In the genomic region with DNA sequence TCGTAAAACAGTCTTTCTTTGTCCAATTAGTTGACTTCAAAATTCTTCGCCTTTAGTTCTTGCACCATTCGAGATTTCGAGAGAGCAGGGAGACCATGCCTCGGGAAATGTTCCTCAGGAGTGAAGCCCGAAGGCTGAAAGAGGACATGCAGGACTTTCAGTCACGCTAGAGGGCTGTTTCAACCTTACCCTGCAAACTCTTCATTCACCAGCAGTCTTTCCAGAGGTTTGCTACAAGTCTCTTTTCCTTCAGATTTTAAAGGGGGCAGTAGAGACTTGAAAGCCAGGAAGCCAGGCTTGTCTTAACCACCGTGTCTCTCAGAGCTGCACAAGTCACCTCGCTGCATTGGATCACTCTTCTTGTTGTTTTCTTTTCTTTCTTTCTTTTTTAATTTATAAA, we compare ENCODE assay signal across 9 mouse cellular contexts. TPM values are rescaled to one million over a fixed set of nuclear protein-coding genes. Genes with fewer than 3 reads are reported as not detected.
A peak's percentile ranks its signal among the peaks of the same experiment; 100 is the strongest.
DNase-seq lines count a peak whose midpoint lies in the region; ATAC-seq and TF ChIP-seq lines count a peak whose summit lies in the region.
"Had no signal": no experiment of that assay in that cellular context is flagged by ENCODE, and none has a peak within 500 bp of the region (broad histone marks: within the 10 kb centered on the region; RNA-seq: fewer than 3 reads in every experiment).

No protein-coding gene starts in this region.

- no peaks in the 10 kb centered on the region for H3K36me3 ChIP-seq in heart, embryonic 15.5 days
- H3K36me3 ChIP-seq in hindbrain, embryonic 15.5 days, result no peaks in the 10 kb centered on the region
- no peaks in the 10 kb centered on the region for H3K36me3 ChIP-seq in midbrain, embryonic 15.5 days (replicated peaks)

- no peak for ATAC-seq in heart, embryonic 15.5 days (replicated peaks; ENCODE audit: insufficient number of reproducible peaks, insufficient read depth, low FRiP score, low read depth)
- peak; percentile 59; the same call in 1 of the 2 replicates for ATAC-seq in hindbrain, embryonic 15.5 days (ENCODE audit: low FRiP score, low read depth)
- peak; percentile 80 for ATAC-seq in midbrain, embryonic 15.5 days (replicated peaks)
- ATAC-seq: CD4-positive, CD25-positive, alpha-beta regulatory T cell, adult 4 months had no signal

- DNase-seq in heart, postnatal 10 days, result no peak
- DNase-seq in gastrocnemius, postnatal 36 days, result no peak
- DNase-seq in right cerebral cortex, postnatal 10 days (ENCODE audit: low spot score in 2 of 2), result no peak
- DNase-seq in left cerebral cortex, adult 9 months (ENCODE audit: low spot score in 2 of 2), result no peak

- peak; percentile 38; the same call in 1 of the 2 replicates for TF ChIP-seq CTCF in cortical plate, adult 2 months (IDR thresholded peaks at IDR 0.05; ENCODE audit: extremely low read depth, insufficient read depth, low read length)

- intact Hi-C loops in heart, postnatal 10 days (cut with DNase I), result no loop called here
- intact Hi-C loops in gastrocnemius, postnatal 36 days (cut with DNase I), result no loop called here

- H3K27me3 ChIP-seq in heart, embryonic 15.5 days, result peaks cover 15% of the 10 kb centered on the region
- no peaks in the 10 kb centered on the region for H3K27me3 ChIP-seq in hindbrain, embryonic 15.5 days
- H3K27me3 ChIP-seq in midbrain, embryonic 15.5 days (replicated peaks), result 0 out of 2 replicates have a peak, but pooled peaks cover 9% of the 10 kb centered on the region

- WGBS in heart, embryonic 15.5 days, result 8% methylated on average over 9 of the region's 9 CpGs
- WGBS in hindbrain, embryonic 15.5 days, result 2% methylated on average over 9 of the region's 9 CpGs
- 3% methylated on average over 9 of the region's 9 CpGs for WGBS in midbrain, embryonic 15.5 days

- TF ChIP-seq POLR2A in cortical plate, adult 2 months (IDR thresholded peaks at IDR 0.05; ENCODE audit: extremely low read depth, insufficient read depth, low read length), result no peak

- H3K27ac ChIP-seq in heart, embryonic 15.5 days, result no peak overlapping the region
- H3K27ac ChIP-seq in cortical plate, adult 2 months (ENCODE audit: insufficient read depth, low read length), result no peak overlapping the region
- no peak overlapping the region for H3K27ac ChIP-seq in hindbrain, embryonic 15.5 days (replicated peaks)
- H3K27ac ChIP-seq in midbrain, embryonic 15.5 days, result no peak overlapping the region

- H3K4me1 ChIP-seq in heart, embryonic 15.5 days (replicated peaks), result peaks cover 7% of the 10 kb centered on the region
- H3K4me1 ChIP-seq in cortical plate, adult 2 months (ENCODE audit: control insufficient read depth, insufficient read depth, low read length), result no peaks in the 10 kb centered on the region
- peaks cover 15% of the 10 kb centered on the region for H3K4me1 ChIP-seq in hindbrain, embryonic 15.5 days (replicated peaks)
- peaks cover 8% of the 10 kb centered on the region for H3K4me1 ChIP-seq in midbrain, embryonic 15.5 days

- H3K9ac ChIP-seq in heart, embryonic 15.5 days, result peak overlapping the region; percentile 30
- peak overlapping the region; percentile 39; the same call in 1 of the 2 replicates for H3K9ac ChIP-seq in hindbrain, embryonic 15.5 days
- H3K9ac ChIP-seq in midbrain, embryonic 15.5 days, result peak overlapping the region; percentile 33; the same call in 1 of the 2 replicates

- H3K4me2 ChIP-seq in heart, embryonic 15.5 days, result peak overlapping the region; percentile 88
- peak overlapping the region; percentile 70 for H3K4me2 ChIP-seq in hindbrain, embryonic 15.5 days
- H3K4me2 ChIP-seq in midbrain, embryonic 15.5 days, result peak overlapping the region; percentile 86

- peak overlapping the region; percentile 54 for H3K4me3 ChIP-seq in heart, embryonic 15.5 days
- peak overlapping the region; percentile 45 for H3K4me3 ChIP-seq in cortical plate, adult 2 months (ENCODE audit: insufficient read depth, low read length)
- H3K4me3 ChIP-seq in hindbrain, embryonic 15.5 days, result peak overlapping the region; percentile 46
- H3K4me3 ChIP-seq in midbrain, embryonic 15.5 days, result peak overlapping the region; percentile 41

- H3K9me3 ChIP-seq in heart, embryonic 15.5 days (replicated peaks), result no peaks in the 10 kb centered on the region
- H3K9me3 ChIP-seq in hindbrain, embryonic 15.5 days, result no peaks in the 10 kb centered on the region
- no peaks in the 10 kb centered on the region for H3K9me3 ChIP-seq in midbrain, embryonic 15.5 days

RNA-seq across cellular contexts. Expression of a gene that starts 0.9 kb away (rescaled TPM):
- 0.23 and 0.25 TPM in 2 replicates for polyA plus RNA-seq in heart, embryonic 15.5 days (2015; fragmentation: Nextera tagmentation; extraction: Ambion mirVana)
- not detected for total RNA-seq in heart, postnatal 10 days (2021)
- polyA plus RNA-seq in cortical plate, adult 2 months (2012; rRNA removed), result 2.9 and 6.9 TPM in 2 replicates
- polyA plus RNA-seq in hindbrain, embryonic 15.5 days (2015; fragmentation: Nextera tagmentation; extraction: Ambion mirVana), result 2.2 and 2.7 TPM in 2 replicates
- polyA plus RNA-seq in midbrain, embryonic 15.5 days (2015; fragmentation: Nextera tagmentation; extraction: Ambion mirVana), result 0.93 and 1.0 TPM in 2 replicates
- not detected for total RNA-seq in gastrocnemius, postnatal 36 days (2021)
- polyA plus RNA-seq: CD4-positive, CD25-positive, alpha-beta regulatory T cell, adult 4 months had no signal
